Mouse (Mus musculus): ENCODE results near the gene Tmem39b.

DNA sequence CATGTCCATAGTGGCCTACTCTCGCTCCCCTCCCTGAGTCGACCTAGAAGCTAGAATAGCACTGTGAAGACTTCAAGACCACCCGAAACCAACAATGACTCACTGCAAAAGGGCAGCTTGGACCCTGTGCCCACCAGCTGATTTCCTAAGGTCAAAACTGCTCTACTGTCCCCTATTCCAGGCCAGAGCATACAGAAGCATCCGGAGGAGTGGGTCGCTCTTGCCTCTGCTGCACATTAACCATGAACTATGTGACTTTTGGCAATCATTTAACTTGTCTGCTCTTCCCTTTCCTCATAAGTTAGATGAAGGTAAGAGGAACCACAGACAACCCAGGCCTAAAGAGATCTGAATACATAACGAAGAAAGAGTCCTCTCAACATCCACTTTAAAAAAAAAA, 12.1 kb downstream of the Tmem39b start:
- TF ChIP-seq GATA1 (IDR thresholded peaks at IDR 0.05; ENCODE audit: low read length) (no peak), TAL1 (IDR thresholded peaks at IDR 0.05; ENCODE audit: low read length) (no peak)

Measured in erythroblast, embryonic 14.5 days (primary cell).